Mouse (Mus musculus) hindbrain, embryonic 14.5 days (tissue): ENCODE data around the gene Rcvrn. TPM values are rescaled to one million over a fixed set of nuclear protein-coding genes. Genes with fewer than 3 reads are reported as not detected.

Experiments
- ATAC-seq: fragments of 200-750 bp; cut with Nextera tagmentation; 2 replicates; pipeline ENCODE4 v1.8.0; 2017; ENCODE audit warnings: moderate number of reproducible peaks, mild to moderate bottlenecking, moderate TSS enrichment, moderate library complexity; ENCODE audit not compliant: low FRiP score
- DNase-seq: peaks from one replicate; pipeline ENCODE4 v3.0.0-alpha.2; 2015; ENCODE audit warnings: low spot score
- H3K27ac ChIP-seq: fragments of 300-500 bp; sonication (generic); 2 replicates; pipeline ENCODE4 v1.5.1; 2014; ENCODE audit warnings: mild to moderate bottlenecking, moderate library complexity
- H3K27me3 ChIP-seq: fragments of 300-500 bp; sonication (generic); 2 replicates; pipeline ENCODE4 v1.6.1; 2014; ENCODE audit warnings: mild to moderate bottlenecking, low read length, mixed read lengths; ENCODE audit not compliant: control insufficient read depth, insufficient read depth
- H3K36me3 ChIP-seq: fragments of 300-500 bp; sonication (generic); replicated peaks from 2 replicates; pipeline ENCODE4 v1.6.1; 2014; ENCODE audit not compliant: control insufficient read depth, insufficient read depth
- H3K4me1 ChIP-seq: fragments of 300-500 bp; sonication (generic); replicated peaks from 2 replicates; pipeline ENCODE4 v1.6.1; 2014; ENCODE audit warnings: antibody characterized with exemption, low read length, mixed read lengths; ENCODE audit not compliant: control insufficient read depth, insufficient read depth
- H3K4me2 ChIP-seq: fragments of 300-500 bp; sonication (generic); replicated peaks from 2 replicates; pipeline ENCODE4 v1.6.1; 2014; ENCODE audit warnings: mild to moderate bottlenecking, moderate library complexity
- H3K4me3 ChIP-seq: fragments of 300-500 bp; sonication (generic); replicated peaks from 2 replicates; pipeline ENCODE4 v1.5.1; 2014; ENCODE audit warnings: mild to moderate bottlenecking, low read length
- H3K9ac ChIP-seq: fragments of 300-500 bp; sonication (generic); 2 replicates; pipeline ENCODE4 v1.6.1; 2014
- H3K9me3 ChIP-seq: fragments of 300-500 bp; sonication (generic); 2 replicates; pipeline ENCODE4 v1.6.1; 2016; ENCODE audit warnings: low read length; ENCODE audit not compliant: control insufficient read depth
- WGBS: fragments of 180-500 bp; shearing (Covaris S2); extraction: QIAGEN DNeasy Blood & Tissue Kit; methylation state at CpG from one replicate; pipeline ENCODE4 v1.1.7; 2014; 5-methylcytosine and 5-hydroxymethylcytosine counted together
- polyA plus RNA-seq: library from polyadenylated mRNA; unstranded; fragments of >200 nt; fragmentation: Nextera tagmentation; extraction: Ambion mirVana; gene quantifications from 2 replicates; pipeline ENCODE4 v1.2.1, GENCODE M21; 2014

Gene Rcvrn
- polyA plus RNA-seq, 1 experiment from 2014 or later: not detected

DNA sequence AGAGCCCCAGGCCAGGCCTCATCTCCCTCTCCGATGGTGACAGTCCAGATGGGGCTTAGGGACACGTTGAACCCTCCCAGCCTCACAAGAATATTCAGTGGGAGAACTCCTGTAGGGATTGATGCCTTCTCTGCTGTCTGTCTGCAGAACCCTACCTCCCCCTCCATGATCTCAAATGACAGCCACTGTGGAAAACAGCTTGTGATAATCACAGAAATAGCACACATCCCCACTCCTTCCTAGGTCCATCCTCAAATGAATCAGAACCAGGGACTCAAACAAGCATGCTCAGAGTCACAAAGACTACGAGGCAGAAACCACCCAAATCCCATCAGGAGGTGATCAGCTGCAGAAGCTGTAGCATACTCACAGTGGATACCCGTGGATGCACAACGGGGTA lies 29.0 kb upstream of the Rcvrn start:
- no peak overlapping the region for H3K27ac ChIP-seq
- H3K36me3 ChIP-seq: no peaks in the 10 kb centered on the region
- H3K4me2 ChIP-seq: no peak overlapping the region
- H3K9me3 ChIP-seq: no peaks in the 10 kb centered on the region
- H3K4me3 ChIP-seq: no peak overlapping the region
- no peak overlapping the region for H3K9ac ChIP-seq
- DNase-seq (no peak), ATAC-seq (no peak)
- no peaks in the 10 kb centered on the region for H3K27me3 ChIP-seq
- WGBS: 83% methylated on average over 5 of the region's 5 CpGs
- H3K4me1 ChIP-seq: no peaks in the 10 kb centered on the region

DNA sequence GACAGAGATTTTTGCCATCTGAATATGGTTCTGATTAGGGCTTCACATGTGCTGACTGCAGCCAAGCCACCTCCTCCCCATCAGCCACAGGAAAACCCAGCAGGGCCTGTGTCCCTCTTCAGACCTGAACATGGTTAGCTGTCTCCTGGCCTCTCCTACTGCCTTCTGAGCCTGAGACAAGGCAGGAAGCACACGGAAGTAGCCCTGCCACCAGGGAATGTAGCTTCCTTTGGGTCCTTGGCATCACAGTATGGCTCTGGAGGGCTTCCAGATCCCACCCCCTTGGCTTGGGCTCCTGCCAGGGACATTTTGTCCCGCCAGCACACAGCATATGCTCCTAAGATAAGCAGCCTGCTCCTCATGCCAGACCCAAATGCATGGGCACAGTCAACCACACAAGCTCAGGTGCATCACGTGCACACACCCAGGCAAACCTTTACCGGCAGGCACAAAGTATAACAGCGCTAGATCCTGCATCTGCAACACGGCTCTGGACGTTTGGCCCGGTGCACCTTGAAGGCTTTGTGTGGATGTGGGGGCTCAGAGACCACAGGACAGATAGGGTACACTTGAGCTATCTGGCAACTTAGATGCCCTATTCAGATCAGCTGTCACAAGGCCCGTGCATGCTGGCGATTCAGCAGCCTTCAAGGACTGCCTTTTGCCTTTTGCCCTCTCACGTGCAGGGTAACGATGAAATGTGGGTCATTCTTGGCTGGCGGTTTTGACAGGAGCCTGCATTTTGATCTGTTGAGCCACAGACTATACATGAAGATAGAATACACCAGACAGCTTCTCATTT lies 27.4 kb upstream of the Rcvrn start:
- Histone ChIP-seq H3K4me1 (no peaks in the 10 kb centered on the region), H3K27ac (no peak overlapping the region), H3K36me3 (no peaks in the 10 kb centered on the region), H3K9ac (no peak overlapping the region), H3K9me3 (no peaks in the 10 kb centered on the region), H3K4me3 (no peak overlapping the region), H3K4me2 (no peak overlapping the region), H3K27me3 (no peaks in the 10 kb centered on the region)
- ATAC-seq: peak; percentile 51; the same call in 1 of the 2 replicates
- peak; percentile 50 for DNase-seq
- 77% methylated on average over 13 of the region's 13 CpGs for WGBS

DNA sequence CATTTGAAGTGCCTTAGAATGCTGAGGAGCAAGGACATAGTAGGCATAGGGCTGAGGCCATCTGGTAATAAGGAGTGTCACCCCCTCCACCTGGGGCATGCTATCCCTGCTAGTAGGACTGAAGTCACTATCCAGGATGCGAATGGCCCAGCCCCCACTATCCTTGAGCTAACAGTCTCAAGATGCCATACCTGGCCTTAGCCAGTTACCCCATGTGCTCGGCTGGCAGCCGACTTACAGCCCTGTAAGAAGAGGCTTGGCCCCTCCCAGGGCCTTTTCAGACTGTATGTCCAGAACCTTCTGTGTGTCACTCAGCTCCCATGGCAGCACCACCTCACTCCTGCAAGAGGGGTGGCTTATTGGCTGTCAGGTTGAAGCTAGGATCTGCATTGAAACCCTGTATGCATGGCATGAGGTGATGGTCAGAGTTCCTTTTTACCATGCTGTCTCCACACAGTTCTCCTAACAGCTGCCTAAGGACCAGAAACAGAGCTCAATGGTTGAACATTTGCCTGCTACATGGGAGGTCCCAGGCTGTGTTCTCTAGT lies 26.6 kb upstream of the Rcvrn start:
- 89% methylated on average over 3 of the region's 3 CpGs for WGBS
- H3K4me3 ChIP-seq: no peak overlapping the region
- H3K9me3 ChIP-seq: no peaks in the 10 kb centered on the region
- H3K36me3 ChIP-seq: no peaks in the 10 kb centered on the region
- H3K9ac ChIP-seq: no peak overlapping the region
- no peak overlapping the region for H3K4me2 ChIP-seq
- H3K27me3 ChIP-seq: no peaks in the 10 kb centered on the region
- ATAC-seq (no peak), DNase-seq (no peak)
- H3K4me1 ChIP-seq: no peaks in the 10 kb centered on the region
- no peak overlapping the region for H3K27ac ChIP-seq

DNA sequence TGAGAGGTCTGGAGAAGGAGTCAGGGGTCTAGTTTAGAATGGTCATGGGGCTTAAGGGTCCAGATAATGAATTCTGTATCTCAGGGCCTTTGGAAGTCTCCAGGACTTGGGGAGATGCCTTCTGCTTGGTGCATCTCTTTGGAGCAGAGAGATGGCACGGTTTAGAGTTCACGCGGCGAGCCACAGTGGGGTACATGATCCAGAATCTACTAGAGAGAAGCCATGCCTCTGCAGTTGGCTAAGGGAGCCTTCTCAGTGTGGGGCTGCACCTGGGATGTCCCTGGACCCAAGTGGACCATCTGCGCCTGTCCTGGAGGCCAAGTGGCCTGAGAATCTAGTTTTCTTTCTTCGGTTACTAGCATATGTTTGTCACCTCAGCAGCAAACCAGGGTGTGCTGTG lies 25.1 kb upstream of the Rcvrn start:
- ATAC-seq (no peak), DNase-seq (no peak)
- Histone ChIP-seq H3K27me3 (no peaks in the 10 kb centered on the region), H3K27ac (no peak overlapping the region), H3K4me3 (no peak overlapping the region), H3K9ac (no peak overlapping the region), H3K4me1 (no peaks in the 10 kb centered on the region), H3K36me3 (no peaks in the 10 kb centered on the region), H3K9me3 (no peaks in the 10 kb centered on the region), H3K4me2 (no peak overlapping the region)
- over 99% methylated on average over 6 of the region's 6 CpGs for WGBS

DNA sequence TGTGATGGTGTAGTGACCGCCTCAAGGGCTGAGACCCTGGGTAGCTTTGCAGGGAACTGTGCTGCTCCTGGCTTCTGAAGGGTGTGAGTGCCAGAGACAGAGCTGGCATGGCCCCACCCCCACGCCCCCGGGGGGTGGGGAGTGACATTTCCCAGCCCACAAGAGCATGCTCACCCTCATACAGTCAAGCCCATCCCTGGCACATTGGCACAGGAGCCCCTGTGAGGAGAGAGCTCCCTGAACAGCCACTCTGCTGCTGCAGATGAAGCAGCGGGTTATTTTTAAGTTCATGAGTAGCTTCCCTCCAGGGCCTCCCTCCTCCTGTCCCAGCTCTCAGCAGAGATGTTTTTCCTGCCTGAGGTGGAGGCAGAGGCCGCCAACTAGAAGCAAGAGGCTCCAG lies 23.0 kb upstream of the Rcvrn start:
- H3K4me3 ChIP-seq: no peak overlapping the region
- no peak for ATAC-seq
- no peak overlapping the region for H3K9ac ChIP-seq
- 65% methylated on average over 5 of the region's 5 CpGs for WGBS
- no peaks in the 10 kb centered on the region for H3K27me3 ChIP-seq
- H3K27ac ChIP-seq: no peak overlapping the region
- H3K9me3 ChIP-seq: no peaks in the 10 kb centered on the region
- H3K4me2 ChIP-seq: no peak overlapping the region
- H3K4me1 ChIP-seq: no peaks in the 10 kb centered on the region
- no peaks in the 10 kb centered on the region for H3K36me3 ChIP-seq
- DNase-seq: no peak

DNA sequence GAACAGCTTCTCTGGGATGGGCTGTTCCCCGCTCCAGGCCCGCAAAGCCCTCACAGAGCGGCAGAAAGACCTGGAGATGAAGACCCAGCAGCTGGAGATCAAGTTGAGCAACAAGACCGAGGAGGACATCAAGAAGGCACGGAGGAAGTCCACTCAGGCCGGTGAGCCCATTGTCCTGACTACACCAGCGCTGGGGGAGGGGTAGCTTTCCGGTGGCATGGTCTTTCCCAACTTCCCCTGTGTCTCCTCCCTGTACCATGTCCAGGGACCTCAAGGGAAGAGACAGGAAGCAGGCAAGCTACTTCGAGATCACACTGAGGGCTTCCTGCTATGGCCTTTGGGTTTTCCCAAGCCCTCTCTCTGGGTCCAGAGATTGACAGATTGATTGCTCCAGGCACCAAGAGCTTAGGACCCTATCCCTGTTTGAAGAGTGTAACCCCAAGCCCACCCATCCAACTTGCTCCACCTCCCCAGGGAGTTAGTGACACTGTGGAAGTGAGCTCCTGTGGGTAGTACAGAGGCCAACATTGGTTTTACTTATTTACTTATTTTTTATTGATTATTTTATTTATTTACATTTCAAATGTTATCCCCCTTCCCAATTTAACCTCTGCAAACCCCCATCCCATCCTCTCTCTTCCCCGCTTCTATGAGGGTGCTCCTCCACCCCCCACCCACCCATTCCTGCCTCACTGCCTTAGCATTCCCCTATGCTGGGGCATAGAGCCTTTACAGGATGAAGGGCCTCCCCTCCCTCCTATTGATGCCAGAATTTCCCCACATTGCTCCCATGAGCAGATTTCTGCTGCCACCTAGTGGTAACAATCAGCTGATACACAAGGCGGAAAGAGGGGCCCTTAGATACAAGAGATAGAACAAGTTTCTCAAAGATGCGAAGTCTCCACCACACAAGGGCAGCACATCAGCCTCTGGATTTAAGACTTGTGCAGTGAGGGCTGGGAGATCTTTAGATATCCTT lies 19.3 kb upstream of the Rcvrn start:
- Histone ChIP-seq H3K27ac (no peak overlapping the region), H3K4me2 (no peak overlapping the region), H3K36me3 (no peaks in the 10 kb centered on the region), H3K4me3 (no peak overlapping the region), H3K9ac (no peak overlapping the region), H3K9me3 (no peaks in the 10 kb centered on the region), H3K4me1 (no peaks in the 10 kb centered on the region), H3K27me3 (no peaks in the 10 kb centered on the region)
- ATAC-seq (peak; percentile 64; the same call in 1 of the 2 replicates), DNase-seq (peak; percentile 91)
- 67% methylated on average over 12 of the region's 12 CpGs for WGBS

DNA sequence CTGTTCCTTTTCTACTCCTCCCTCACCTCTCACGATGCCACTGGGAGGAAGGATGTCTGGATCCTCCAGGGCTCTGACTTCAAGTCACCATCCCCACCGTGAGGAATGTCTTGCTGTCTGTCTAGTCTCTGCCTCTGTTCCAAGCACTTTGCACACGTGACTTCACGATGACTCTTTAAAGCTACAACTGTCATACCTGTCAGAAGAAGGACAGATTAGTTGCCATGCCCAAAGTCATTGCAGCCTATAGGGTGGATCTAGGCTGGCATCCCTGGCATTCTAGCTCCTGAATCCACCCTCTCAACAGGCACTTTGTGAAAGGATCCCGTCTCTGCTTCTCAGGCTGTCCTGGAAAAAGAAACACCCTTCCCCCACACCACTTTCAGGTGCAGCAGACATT lies 15.8 kb upstream of the Rcvrn start:
- no peak for DNase-seq
- Histone ChIP-seq H3K4me3 (no peak overlapping the region), H3K9ac (no peak overlapping the region), H3K4me1 (no peaks in the 10 kb centered on the region), H3K9me3 (no peaks in the 10 kb centered on the region), H3K27me3 (no peaks in the 10 kb centered on the region), H3K36me3 (no peaks in the 10 kb centered on the region), H3K4me2 (no peak overlapping the region), H3K27ac (no peak overlapping the region)
- no peak for ATAC-seq
- WGBS: 76% methylated on average over 5 of the region's 5 CpGs

DNA sequence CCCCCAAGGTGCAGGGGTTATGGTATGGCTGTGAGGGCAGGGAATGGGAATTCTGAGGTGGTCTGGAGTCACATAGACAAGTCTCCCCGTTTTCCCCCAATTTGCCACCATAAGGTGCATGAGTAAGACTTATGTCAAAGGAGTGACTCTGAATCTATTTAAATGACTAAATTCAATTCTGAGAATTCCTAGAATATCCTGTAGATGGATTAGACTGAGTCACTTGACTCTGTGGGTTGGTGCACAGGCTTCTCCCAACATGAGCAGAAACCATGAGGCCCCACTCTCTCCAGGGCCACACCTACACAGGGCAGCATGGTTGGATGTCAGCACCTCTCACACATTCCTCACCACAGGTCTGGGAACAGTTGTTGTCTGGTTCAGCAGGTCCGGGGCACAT lies 15.2 kb upstream of the Rcvrn start:
- DNase-seq (no peak), ATAC-seq (no peak)
- Histone ChIP-seq H3K36me3 (no peaks in the 10 kb centered on the region), H3K27me3 (no peaks in the 10 kb centered on the region), H3K4me2 (no peak overlapping the region), H3K4me1 (no peaks in the 10 kb centered on the region), H3K9me3 (no peaks in the 10 kb centered on the region), H3K4me3 (no peak overlapping the region), H3K9ac (no peak overlapping the region), H3K27ac (no peak overlapping the region)
- 87% methylated on average over 2 of the region's 2 CpGs for WGBS

DNA sequence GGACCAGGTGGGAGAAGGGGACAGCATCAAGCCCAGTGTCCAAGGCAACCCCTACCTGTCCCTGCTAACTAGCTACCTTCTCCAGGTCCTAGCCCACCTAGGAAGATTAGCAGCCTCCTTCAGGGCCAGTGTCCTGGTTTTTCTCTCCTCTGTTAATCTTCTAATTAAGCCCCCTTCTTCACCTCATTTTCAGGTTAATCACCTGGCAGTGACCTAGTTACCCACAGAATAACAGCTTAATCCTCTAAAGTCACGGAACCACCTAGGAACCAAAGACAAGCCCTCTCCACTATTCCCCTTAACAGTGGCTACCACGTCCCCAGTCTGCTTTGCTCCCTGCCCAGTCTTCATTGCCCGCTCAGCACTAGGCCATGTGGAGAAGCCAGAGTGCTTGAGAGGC lies 13.3 kb upstream of the Rcvrn start:
- H3K4me2 ChIP-seq: no peak overlapping the region
- no peaks in the 10 kb centered on the region for H3K9me3 ChIP-seq
- 83% methylated on average over 3 of the region's 3 CpGs for WGBS
- H3K27me3 ChIP-seq: no peaks in the 10 kb centered on the region
- H3K4me1 ChIP-seq: no peaks in the 10 kb centered on the region
- H3K9ac ChIP-seq: no peak overlapping the region
- H3K4me3 ChIP-seq: no peak overlapping the region
- no peak overlapping the region for H3K27ac ChIP-seq
- no peaks in the 10 kb centered on the region for H3K36me3 ChIP-seq
- ATAC-seq (no peak), DNase-seq (no peak)
